Mouse (Mus musculus): ENCODE results near the gene Atp23. TPM values are rescaled to one million over a fixed set of nuclear protein-coding genes. Genes with fewer than 3 reads are reported as not detected.

The Atp23 gene
- polyA plus RNA-seq, 1 experiment from 2014 or later: 16.7 TPM

DNA sequence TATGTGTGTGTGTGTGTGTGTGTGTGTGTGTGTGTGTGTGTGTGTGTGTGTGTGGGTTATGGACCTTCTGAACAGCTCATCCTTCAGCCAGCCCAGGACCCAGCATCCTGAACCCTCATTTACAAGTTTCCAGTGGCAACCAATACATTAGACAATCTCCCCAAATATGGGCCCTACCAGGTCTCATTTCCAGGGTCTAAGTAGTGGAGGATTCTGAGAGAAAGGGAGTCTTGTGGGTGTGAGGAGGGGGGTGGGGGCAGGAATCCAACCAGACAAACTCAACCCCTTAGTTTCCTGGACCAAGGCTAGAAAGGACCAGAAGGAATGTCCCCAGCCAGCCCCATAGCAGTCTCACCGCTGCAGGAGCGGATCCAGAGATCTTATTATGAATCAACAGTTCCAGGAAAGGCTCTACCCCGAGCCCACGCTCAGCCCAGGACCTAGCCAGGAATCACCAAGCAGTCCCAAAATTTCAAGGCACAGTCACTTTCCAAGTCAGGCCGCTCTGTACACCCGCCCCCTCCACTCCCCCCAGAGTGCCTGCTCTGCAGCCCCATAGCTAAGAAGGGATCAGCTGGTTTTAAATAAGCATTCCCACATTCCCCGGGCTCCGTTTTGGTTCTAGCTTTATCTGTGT, 30.1 kb upstream of the Atp23 start:
- no peak overlapping the region for H3K4me2 ChIP-seq (ENCODE audit: low read depth, low read length)
- no peaks in the 10 kb centered on the region for H3K27me3 ChIP-seq (ENCODE audit: control insufficient read depth, insufficient read depth, low read length)
- no peaks in the 10 kb centered on the region for H3K9me3 ChIP-seq (ENCODE audit: control insufficient read depth, low read length)
- H3K27ac ChIP-seq (ENCODE audit: low read depth, low read length): peak overlapping the region; percentile 75
- WGBS: 67% methylated on average over 8 of the region's 8 CpGs
- ATAC-seq (ENCODE audit: low read depth): no peak
- peaks cover 26% of the 10 kb centered on the region for H3K4me1 ChIP-seq (ENCODE audit: control insufficient read depth, insufficient read depth, low read length)
- no peak overlapping the region for H3K4me3 ChIP-seq (ENCODE audit: low read depth, low read length)
- no peaks in the 10 kb centered on the region for H3K36me3 ChIP-seq (ENCODE audit: control insufficient read depth, insufficient read depth, low read length)
- H3K9ac ChIP-seq (replicated peaks; ENCODE audit: low read depth, low read length): no peak overlapping the region

DNA sequence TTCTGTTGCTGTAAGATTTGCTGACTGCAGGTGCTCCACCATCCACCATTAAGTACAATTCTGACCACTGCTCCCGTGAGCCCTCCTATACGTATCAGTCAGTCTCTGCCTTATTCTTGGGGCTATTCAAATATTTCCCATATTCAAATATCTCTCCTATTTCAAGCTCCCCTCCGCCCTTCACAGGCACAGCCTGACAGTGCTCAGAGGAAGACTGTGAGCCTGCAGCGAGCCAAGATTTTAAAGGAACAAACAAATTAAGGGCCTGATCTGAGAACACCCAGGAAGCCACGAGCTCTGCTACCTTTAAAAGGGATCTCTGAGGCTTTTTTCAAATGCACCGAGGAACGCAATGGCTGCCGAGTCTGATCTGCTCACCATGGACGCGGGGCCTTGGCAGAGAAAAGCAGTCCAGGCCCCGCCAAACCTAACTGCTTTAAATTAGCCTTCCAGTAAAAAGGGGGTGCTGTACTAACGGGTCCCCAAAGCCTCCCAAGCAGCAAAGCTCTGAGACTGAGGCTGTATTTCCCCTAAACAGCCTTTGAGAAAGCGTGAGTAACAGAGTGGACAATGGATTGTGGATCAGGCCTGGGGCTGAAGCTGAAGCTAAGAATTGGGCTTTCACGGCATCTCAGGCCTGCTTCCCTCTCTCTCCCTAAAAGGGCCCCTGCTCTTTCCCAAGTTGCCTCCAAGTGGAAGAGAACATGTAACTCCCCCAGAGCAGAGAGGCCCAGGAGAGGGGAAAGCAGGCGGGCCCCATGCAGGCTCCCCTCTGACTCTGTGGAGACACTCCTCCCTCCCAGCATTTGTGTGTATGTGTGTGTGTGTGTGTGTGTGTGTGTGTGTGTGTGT, 29.3 kb upstream of the Atp23 start:
- H3K9ac ChIP-seq (replicated peaks; ENCODE audit: low read depth, low read length): peak overlapping the region; percentile 12; the same call in 1 of the 2 replicates

DNA sequence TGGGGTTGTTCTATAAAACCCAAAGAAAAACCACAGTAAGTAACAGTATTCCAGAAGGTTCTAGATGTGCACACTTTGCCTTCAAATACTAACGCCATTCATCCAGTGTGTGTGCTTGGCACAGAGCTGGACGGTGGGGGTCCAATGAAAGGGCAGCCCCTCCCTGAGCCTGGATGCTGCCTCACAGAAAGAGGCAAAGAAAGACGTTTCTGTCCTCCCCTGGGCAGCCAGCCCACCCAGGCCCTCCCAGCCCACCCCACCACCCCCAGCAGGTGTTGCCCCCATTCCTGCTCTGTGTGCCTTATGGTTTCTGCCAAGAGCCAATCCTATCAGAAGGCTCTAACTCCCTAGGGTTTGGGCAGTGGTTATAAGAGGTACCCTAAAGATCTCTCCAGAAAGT, 28.4 kb upstream of the Atp23 start:
- Histone ChIP-seq H3K9me3 (ENCODE audit: control insufficient read depth, low read length) (no peaks in the 10 kb centered on the region), H3K36me3 (ENCODE audit: control insufficient read depth, insufficient read depth, low read length) (no peaks in the 10 kb centered on the region), H3K4me2 (ENCODE audit: low read depth, low read length) (no peak overlapping the region), H3K27ac (ENCODE audit: low read depth, low read length) (peak overlapping the region; percentile 34), H3K27me3 (ENCODE audit: control insufficient read depth, insufficient read depth, low read length) (no peaks in the 10 kb centered on the region), H3K4me1 (ENCODE audit: control insufficient read depth, insufficient read depth, low read length) (peaks cover 26% of the 10 kb centered on the region), H3K9ac (replicated peaks; ENCODE audit: low read depth, low read length) (no peak overlapping the region), H3K4me3 (ENCODE audit: low read depth, low read length) (no peak overlapping the region)
- 43% methylated on average over 3 of the region's 3 CpGs for WGBS
- ATAC-seq (ENCODE audit: low read depth): no peak

More for the DNA sequence above, 29.3 kb upstream of the Atp23 start:
- Histone ChIP-seq H3K4me3 (ENCODE audit: low read depth, low read length) (no peak overlapping the region), H3K4me1 (ENCODE audit: control insufficient read depth, insufficient read depth, low read length) (peaks cover 26% of the 10 kb centered on the region), H3K27me3 (ENCODE audit: control insufficient read depth, insufficient read depth, low read length) (no peaks in the 10 kb centered on the region), H3K4me2 (ENCODE audit: low read depth, low read length) (no peak overlapping the region), H3K36me3 (ENCODE audit: control insufficient read depth, insufficient read depth, low read length) (no peaks in the 10 kb centered on the region), H3K27ac (ENCODE audit: low read depth, low read length) (peak overlapping the region; percentile 75), H3K9me3 (ENCODE audit: control insufficient read depth, low read length) (no peaks in the 10 kb centered on the region)
- 35% methylated on average over 15 of the region's 15 CpGs for WGBS
- peak; percentile 26; the same call in 1 of the 2 replicates for ATAC-seq (ENCODE audit: low read depth)

DNA sequence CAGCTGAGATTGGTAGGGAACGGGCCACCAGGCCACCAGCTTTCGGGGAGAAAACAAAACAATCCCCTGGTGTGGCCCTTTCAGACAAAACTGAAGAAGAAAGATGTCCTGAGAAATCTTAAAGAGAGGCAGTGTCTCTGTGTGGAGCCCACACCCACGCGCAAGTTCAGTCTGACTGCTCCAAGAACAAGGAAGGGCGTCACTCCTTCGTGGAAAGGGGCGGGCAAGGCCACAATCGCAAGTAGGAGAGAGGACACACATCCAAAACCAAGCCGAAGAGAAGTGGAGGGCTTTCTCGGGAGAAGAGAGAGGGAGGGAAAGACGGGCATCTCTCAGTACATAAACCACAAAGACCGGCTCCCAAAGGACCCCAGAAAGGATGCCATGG, 27.7 kb upstream of the Atp23 start:
- Histone ChIP-seq H3K27me3 (ENCODE audit: control insufficient read depth, insufficient read depth, low read length) (no peaks in the 10 kb centered on the region), H3K27ac (ENCODE audit: low read depth, low read length) (peak overlapping the region; percentile 79)
- 26% methylated on average over 12 of the region's 12 CpGs for WGBS

DNA sequence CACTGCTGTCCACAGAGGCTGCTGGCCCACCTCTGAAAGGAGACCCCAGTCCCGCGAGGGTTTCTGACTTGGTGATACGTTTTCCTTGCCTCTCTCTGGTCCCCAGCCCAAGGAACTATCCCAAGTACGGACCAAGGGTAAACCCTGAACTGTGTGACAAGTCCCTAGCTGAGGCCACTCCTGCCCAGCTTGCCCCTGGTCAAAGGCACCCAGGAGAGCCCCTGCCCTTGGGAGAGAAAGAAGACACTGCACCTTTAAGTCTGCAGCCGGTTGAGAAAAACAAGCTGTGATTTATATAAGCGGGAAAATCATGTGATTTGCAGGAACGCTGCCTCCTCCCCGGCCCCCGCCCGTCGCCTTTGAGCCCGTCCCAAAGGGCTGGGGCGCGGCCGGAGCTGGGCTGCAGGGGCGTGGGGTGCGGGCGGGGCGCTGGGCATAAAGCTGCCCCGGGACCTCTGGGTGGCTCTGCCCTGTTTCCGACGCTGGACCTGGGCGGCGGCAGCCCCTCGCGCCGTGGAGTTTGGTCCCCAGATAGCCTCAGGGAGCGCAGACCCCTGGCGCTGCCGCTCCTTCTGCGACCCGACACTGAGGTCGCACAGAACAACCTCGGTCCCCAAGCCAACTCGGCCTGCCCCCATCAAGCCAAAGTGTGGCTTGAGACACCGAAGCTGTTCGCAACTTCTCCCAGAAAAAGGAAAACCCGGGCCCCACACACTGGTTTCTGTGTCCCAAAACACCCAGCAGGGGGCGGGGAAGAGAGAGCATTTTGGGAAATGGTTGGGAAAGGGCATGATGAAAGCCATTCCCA, 27.1 kb upstream of the Atp23 start:
- Histone ChIP-seq H3K4me3 (ENCODE audit: low read depth, low read length) (peak overlapping the region; percentile 52), H3K9ac (replicated peaks; ENCODE audit: low read depth, low read length) (peak overlapping the region; percentile 78), H3K27me3 (ENCODE audit: control insufficient read depth, insufficient read depth, low read length) (no peaks in the 10 kb centered on the region), H3K27ac (ENCODE audit: low read depth, low read length) (peak overlapping the region; percentile 79), H3K4me1 (ENCODE audit: control insufficient read depth, insufficient read depth, low read length) (peaks cover 26% of the 10 kb centered on the region), H3K4me2 (ENCODE audit: low read depth, low read length) (peak overlapping the region; percentile 99), H3K9me3 (ENCODE audit: control insufficient read depth, low read length) (no peaks in the 10 kb centered on the region), H3K36me3 (ENCODE audit: control insufficient read depth, insufficient read depth, low read length) (no peaks in the 10 kb centered on the region)
- WGBS: under 1% methylated on average over 39 of the region's 39 CpGs
- ATAC-seq (ENCODE audit: low read depth): peak; percentile 59

More for the DNA sequence above, 27.7 kb upstream of the Atp23 start:
- no peaks in the 10 kb centered on the region for H3K36me3 ChIP-seq (ENCODE audit: control insufficient read depth, insufficient read depth, low read length)
- no peaks in the 10 kb centered on the region for H3K9me3 ChIP-seq (ENCODE audit: control insufficient read depth, low read length)
- no peak for ATAC-seq (ENCODE audit: low read depth)
- peak overlapping the region; percentile 99 for H3K4me2 ChIP-seq (ENCODE audit: low read depth, low read length)
- H3K4me3 ChIP-seq (ENCODE audit: low read depth, low read length): peak overlapping the region; percentile 52
- peaks cover 26% of the 10 kb centered on the region for H3K4me1 ChIP-seq (ENCODE audit: control insufficient read depth, insufficient read depth, low read length)
- no peak overlapping the region for H3K9ac ChIP-seq (replicated peaks; ENCODE audit: low read depth, low read length)

DNA sequence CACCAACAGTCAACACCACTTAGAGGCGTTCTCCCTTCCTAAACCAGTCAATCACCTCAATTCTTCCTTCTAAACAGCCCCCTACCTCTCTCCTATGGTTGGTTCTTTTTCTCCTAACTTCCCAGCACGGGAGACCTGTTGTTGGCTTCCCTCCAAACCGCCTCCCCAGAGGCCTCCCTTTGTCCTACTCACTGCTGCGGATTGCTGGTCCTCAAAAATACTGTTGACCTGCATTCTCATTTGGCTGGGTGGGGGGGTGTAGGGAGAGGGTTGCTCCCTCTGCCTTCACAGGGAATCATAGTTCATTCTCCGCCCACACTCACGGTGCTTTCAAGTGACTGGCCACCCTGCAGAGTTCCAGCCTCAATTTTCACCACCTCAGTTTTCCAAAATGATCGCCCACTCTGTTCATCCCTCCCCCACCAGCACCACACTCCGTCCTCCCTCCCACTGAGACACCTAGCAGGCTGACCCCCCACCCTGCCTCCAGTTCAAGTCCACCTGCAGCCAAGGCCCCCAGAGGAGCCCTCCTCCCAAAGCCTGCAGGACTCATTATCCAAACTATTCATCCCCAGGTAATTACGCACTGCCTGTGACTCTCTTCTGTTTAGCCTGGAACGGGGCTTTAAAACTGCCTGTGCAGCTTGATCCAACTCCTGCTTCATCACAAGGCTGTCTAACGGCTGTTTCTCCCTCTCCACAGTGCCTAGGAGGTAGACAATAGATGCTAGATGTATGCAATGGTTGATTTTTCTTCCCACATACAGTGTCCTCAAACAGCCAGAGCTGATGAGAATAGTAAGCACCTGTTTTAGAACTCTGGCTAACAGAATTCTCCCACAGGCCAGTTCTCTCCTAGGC, 26.2 kb upstream of the Atp23 start:
- H3K27me3 ChIP-seq (ENCODE audit: control insufficient read depth, insufficient read depth, low read length): no peaks in the 10 kb centered on the region
- ATAC-seq (ENCODE audit: low read depth): no peak

DNA sequence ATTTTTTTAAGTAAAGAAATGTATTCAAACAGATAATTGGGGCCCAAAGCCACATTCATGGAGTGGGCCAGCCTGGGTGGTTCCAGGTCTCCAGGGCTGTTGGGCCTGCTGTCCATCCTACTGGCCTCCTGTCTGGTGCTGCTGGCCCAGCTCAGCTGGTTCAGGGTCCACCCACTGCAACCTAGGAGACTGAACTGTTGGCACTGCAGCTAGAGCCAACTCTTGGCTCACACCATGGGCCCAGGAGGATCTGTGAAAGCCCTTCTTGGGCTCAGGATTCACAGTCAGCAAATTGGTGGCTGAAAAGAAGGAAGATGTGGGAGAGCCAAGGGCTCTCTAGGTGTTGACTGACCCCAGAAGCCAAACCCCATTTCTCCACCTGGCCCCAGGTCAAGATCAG, 24.2 kb upstream of the Atp23 start:
- Histone ChIP-seq H3K4me3 (ENCODE audit: low read depth, low read length) (no peak overlapping the region), H3K36me3 (ENCODE audit: control insufficient read depth, insufficient read depth, low read length) (no peaks in the 10 kb centered on the region), H3K27ac (ENCODE audit: low read depth, low read length) (no peak overlapping the region), H3K4me2 (ENCODE audit: low read depth, low read length) (no peak overlapping the region), H3K9ac (replicated peaks; ENCODE audit: low read depth, low read length) (no peak overlapping the region), H3K4me1 (ENCODE audit: control insufficient read depth, insufficient read depth, low read length) (peaks cover 26% of the 10 kb centered on the region), H3K27me3 (ENCODE audit: control insufficient read depth, insufficient read depth, low read length) (no peaks in the 10 kb centered on the region), H3K9me3 (ENCODE audit: control insufficient read depth, low read length) (no peaks in the 10 kb centered on the region)
- ATAC-seq (ENCODE audit: low read depth): no peak

More for the DNA sequence above, 26.2 kb upstream of the Atp23 start:
- peak overlapping the region; percentile 79; the same call in 1 of the 2 replicates for H3K27ac ChIP-seq (ENCODE audit: low read depth, low read length)
- no peaks in the 10 kb centered on the region for H3K9me3 ChIP-seq (ENCODE audit: control insufficient read depth, low read length)
- H3K4me1 ChIP-seq (ENCODE audit: control insufficient read depth, insufficient read depth, low read length): peaks cover 26% of the 10 kb centered on the region
- peak overlapping the region; percentile 52; the same call in 1 of the 2 replicates for H3K4me3 ChIP-seq (ENCODE audit: low read depth, low read length)
- WGBS: 13% methylated on average over 11 of the region's 11 CpGs
- H3K4me2 ChIP-seq (ENCODE audit: low read depth, low read length): peak overlapping the region; percentile 99
- no peaks in the 10 kb centered on the region for H3K36me3 ChIP-seq (ENCODE audit: control insufficient read depth, insufficient read depth, low read length)
- H3K9ac ChIP-seq (replicated peaks; ENCODE audit: low read depth, low read length): peak overlapping the region; percentile 78

DNA sequence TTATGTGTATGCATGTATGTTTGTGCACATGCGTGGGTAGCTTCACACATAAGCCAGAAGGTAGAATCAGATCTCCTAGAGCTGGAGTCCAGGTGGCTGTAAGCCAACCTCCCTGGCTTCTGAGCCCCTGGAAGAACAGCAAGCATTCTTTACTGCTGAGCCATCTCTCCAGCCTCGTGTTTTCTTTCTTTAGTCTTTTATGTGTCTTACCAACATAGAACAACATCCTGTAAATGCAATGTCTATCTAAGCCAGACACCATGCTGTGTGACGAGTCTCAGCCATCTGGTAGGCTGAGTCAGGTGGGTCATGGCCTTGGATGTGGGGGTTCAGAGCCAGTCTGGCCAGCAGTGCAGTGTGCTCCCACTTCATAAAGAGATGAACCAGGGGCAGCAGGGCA, 22.9 kb upstream of the Atp23 start:
- H3K4me1 ChIP-seq (ENCODE audit: control insufficient read depth, insufficient read depth, low read length): peaks cover 20% of the 10 kb centered on the region
- no peaks in the 10 kb centered on the region for H3K27me3 ChIP-seq (ENCODE audit: control insufficient read depth, insufficient read depth, low read length)
- no peak overlapping the region for H3K9ac ChIP-seq (replicated peaks; ENCODE audit: low read depth, low read length)
- H3K27ac ChIP-seq (ENCODE audit: low read depth, low read length): no peak overlapping the region
- no peak overlapping the region for H3K4me3 ChIP-seq (ENCODE audit: low read depth, low read length)
- no peak for ATAC-seq (ENCODE audit: low read depth)
- H3K4me2 ChIP-seq (ENCODE audit: low read depth, low read length): no peak overlapping the region
- 62% methylated on average over 3 of the region's 3 CpGs for WGBS
- no peaks in the 10 kb centered on the region for H3K36me3 ChIP-seq (ENCODE audit: control insufficient read depth, insufficient read depth, low read length)
- H3K9me3 ChIP-seq (ENCODE audit: control insufficient read depth, low read length): no peaks in the 10 kb centered on the region
